Mouse (Mus musculus): Measurements from ENCODE around the gene Add1. TPM values are rescaled to one million over a fixed set of nuclear protein-coding genes. Genes with fewer than 3 reads are reported as not detected.
"Not testable (repeated sequence)": the region's sequence is repeated elsewhere in the genome, so short reads cannot be mapped to it uniquely, and the experiment has no call there.

Gene Add1
- polyA plus RNA-seq, 1 experiment, result 376 TPM

DNA sequence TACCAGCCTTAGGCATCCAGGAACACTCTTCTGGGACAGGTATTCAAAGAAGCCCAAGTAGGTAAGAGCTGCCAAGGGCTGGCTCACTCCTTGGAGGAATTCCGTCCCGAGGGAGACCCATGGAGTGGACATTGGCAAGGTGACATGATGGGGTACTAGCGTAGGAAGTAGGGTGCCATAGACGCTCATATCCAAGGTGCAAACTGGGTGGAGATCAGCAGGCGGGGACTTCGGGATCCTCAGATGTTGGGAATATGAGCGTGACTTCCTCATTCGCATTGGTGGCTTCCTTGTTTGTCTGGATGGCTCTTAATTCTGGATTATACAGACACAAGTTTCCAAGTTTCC is 24.4 kb upstream of the Add1 start:
- peak overlapping the region; percentile 35 for H3K4me3 ChIP-seq (ENCODE audit: insufficient read depth, low read length)
- H3K4me1 ChIP-seq (ENCODE audit: control insufficient read depth, insufficient read depth, low read length), result no peaks in the 10 kb centered on the region
- TF ChIP-seq POLR2A (IDR thresholded peaks at IDR 0.05; ENCODE audit: extremely low read depth, insufficient read depth, low read length) (no peak), CTCF (IDR thresholded peaks at IDR 0.05; ENCODE audit: extremely low read depth, insufficient read depth, low read length) (no peak)
- no peak overlapping the region for H3K27ac ChIP-seq (ENCODE audit: insufficient read depth, low read length)

DNA sequence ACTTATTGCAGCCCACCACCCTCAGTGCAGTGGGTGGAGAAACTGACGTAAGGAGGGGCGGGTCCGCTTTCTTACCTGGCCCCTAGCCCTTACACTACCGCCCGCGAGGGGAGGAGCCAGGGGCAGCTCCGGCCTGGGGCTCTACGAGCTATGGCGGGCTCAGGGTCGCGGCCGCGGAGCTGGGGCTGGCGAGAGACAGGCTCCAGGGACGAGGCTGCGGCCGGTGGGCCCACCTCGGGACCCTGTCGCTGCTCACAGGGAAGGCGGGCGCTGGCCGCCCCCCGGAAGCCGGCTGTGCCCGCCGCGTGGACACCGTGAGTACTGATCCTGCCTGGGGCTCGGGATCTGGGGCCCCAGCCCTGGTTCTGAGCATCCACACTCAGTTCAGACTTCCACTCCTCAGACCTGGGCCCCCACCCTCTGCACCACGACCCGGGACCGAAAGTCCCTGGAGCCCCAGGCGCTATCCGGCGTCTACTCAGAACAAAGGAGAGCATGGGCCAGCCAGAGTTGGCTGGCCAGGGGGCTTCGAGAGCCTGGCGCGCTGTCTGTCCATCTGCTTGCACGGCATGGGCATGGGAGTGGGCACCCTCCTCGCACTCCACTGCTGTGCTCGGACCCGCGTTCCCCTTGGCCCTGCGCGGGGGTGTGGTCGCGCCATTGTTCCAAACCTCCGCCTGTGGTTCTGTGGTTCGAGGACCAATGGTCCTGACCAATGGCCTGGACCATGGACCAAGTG is 23.8 kb upstream of the Add1 start:
- TF ChIP-seq CTCF (IDR thresholded peaks at IDR 0.05; ENCODE audit: extremely low read depth, insufficient read depth, low read length), result no peak
- no peak for TF ChIP-seq POLR2A (IDR thresholded peaks at IDR 0.05; ENCODE audit: extremely low read depth, insufficient read depth, low read length)
- H3K4me3 ChIP-seq (ENCODE audit: insufficient read depth, low read length), result peak overlapping the region; percentile 35
- H3K27ac ChIP-seq (ENCODE audit: insufficient read depth, low read length), result no peak overlapping the region
- H3K4me1 ChIP-seq (ENCODE audit: control insufficient read depth, insufficient read depth, low read length), result no peaks in the 10 kb centered on the region

GRCm38 (mm10) chr5:34550251-34550650 is 23.2 kb upstream of the Add1 start:
- TF ChIP-seq POLR2A (IDR thresholded peaks at IDR 0.05; ENCODE audit: extremely low read depth, insufficient read depth, low read length) (no peak), CTCF (IDR thresholded peaks at IDR 0.05; ENCODE audit: extremely low read depth, insufficient read depth, low read length) (no peak)
- Histone ChIP-seq H3K4me3 (ENCODE audit: insufficient read depth, low read length) (peak overlapping the region; percentile 35), H3K4me1 (ENCODE audit: control insufficient read depth, insufficient read depth, low read length) (no peaks in the 10 kb centered on the region), H3K27ac (ENCODE audit: insufficient read depth, low read length) (no peak overlapping the region)

DNA sequence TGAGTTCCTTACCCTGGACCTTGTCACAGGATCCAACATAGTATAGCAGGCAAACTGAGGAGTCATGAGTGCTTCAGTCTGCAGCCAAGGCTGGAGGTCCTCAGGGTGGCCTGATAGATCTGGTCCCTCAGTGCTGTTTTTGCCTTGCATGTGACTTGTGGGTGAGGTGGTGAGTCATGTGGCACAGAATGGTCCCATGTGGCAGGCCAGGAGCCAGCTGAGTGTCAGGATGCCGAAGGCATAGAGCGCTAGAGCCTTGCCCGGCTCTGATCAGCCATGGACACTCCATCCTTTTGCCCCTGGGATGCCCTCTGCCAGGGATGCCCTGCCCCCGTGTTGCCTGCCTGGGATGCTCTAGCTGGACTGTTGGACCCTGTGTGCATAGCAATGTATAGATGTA is 21.6 kb upstream of the Add1 start:
- Histone ChIP-seq H3K27ac (ENCODE audit: insufficient read depth, low read length) (no peak overlapping the region), H3K4me1 (ENCODE audit: control insufficient read depth, insufficient read depth, low read length) (no peaks in the 10 kb centered on the region), H3K4me3 (ENCODE audit: insufficient read depth, low read length) (no peak overlapping the region)
- TF ChIP-seq POLR2A (IDR thresholded peaks at IDR 0.05; ENCODE audit: extremely low read depth, insufficient read depth, low read length) (no peak), CTCF (IDR thresholded peaks at IDR 0.05; ENCODE audit: extremely low read depth, insufficient read depth, low read length) (no peak)

DNA sequence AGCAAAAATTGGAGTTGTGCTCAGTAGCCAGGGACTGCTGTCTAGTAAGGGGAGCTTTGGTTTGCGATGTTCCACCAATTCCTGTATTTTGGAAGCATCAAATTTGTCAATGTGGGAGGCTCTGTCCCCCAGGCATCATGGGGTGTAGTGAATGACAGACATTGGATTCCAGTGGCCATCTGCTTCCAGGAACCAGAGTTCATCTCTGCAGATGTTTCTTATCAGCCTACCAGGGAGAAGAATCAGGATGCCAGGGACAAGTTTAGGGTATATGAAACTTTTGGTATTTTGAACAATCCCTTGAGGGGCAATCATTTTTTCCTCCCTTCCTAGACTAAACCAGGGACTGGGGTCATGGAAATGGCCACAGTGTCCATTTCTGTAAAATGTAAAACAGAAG is 9.6 kb upstream of the Add1 start:
- TF ChIP-seq POLR2A (IDR thresholded peaks at IDR 0.05; ENCODE audit: extremely low read depth, insufficient read depth, low read length) (no peak), CTCF (IDR thresholded peaks at IDR 0.05; ENCODE audit: extremely low read depth, insufficient read depth, low read length) (no peak)
- H3K4me1 ChIP-seq (ENCODE audit: control insufficient read depth, insufficient read depth, low read length), result no peaks in the 10 kb centered on the region; the same call in 1 of the 2 replicates
- H3K4me3 ChIP-seq (ENCODE audit: insufficient read depth, low read length), result no peak overlapping the region
- no peak overlapping the region for H3K27ac ChIP-seq (ENCODE audit: insufficient read depth, low read length)

DNA sequence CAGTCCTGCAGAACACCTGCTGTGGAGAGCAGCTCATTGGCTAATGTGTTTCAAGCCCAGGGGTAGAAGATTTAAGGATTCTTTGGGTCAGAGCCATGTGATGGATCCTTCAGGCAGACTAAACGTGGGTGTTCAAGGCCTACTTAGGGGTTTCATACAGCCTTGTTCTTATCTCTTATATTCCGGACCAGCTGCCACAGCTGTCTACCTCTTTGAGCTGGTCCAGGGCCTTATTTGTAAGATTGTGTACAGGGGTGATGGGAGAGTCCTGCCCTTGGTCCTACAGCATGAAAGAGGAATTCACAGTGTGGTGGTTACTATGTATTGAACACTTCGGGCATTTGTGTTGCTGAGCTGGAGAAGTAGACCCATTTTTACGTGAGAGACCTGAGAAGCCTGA is 9.2 kb upstream of the Add1 start:
- H3K27ac ChIP-seq (ENCODE audit: insufficient read depth, low read length), result no peak overlapping the region
- TF ChIP-seq POLR2A (IDR thresholded peaks at IDR 0.05; ENCODE audit: extremely low read depth, insufficient read depth, low read length) (no peak), CTCF (IDR thresholded peaks at IDR 0.05; ENCODE audit: extremely low read depth, insufficient read depth, low read length) (no peak)

GRCm38 (mm10) chr5:34565545-34566283 is 7.8 kb upstream of the Add1 start:
- Histone ChIP-seq H3K4me3 (ENCODE audit: insufficient read depth, low read length) (no peak overlapping the region), H3K4me1 (ENCODE audit: control insufficient read depth, insufficient read depth, low read length) (no peaks in the 10 kb centered on the region; the same call in 1 of the 2 replicates), H3K27ac (ENCODE audit: insufficient read depth, low read length) (no peak overlapping the region)
- no peak for TF ChIP-seq POLR2A (IDR thresholded peaks at IDR 0.05; ENCODE audit: extremely low read depth, insufficient read depth, low read length)
- TF ChIP-seq CTCF (IDR thresholded peaks at IDR 0.05; ENCODE audit: extremely low read depth, insufficient read depth, low read length), result no peak

More for the DNA sequence above, 9.2 kb upstream of the Add1 start:
- Histone ChIP-seq H3K4me3 (ENCODE audit: insufficient read depth, low read length) (no peak overlapping the region), H3K4me1 (ENCODE audit: control insufficient read depth, insufficient read depth, low read length) (no peaks in the 10 kb centered on the region; the same call in 1 of the 2 replicates)

- Histone ChIP-seq H3K4me1 (ENCODE audit: control insufficient read depth, insufficient read depth, low read length) (peaks cover 4% of the 10 kb centered on the region), H3K27ac (ENCODE audit: insufficient read depth, low read length) (no peak overlapping the region), H3K4me3 (ENCODE audit: insufficient read depth, low read length) (no peak overlapping the region)
- TF ChIP-seq POLR2A (IDR thresholded peaks at IDR 0.05; ENCODE audit: extremely low read depth, insufficient read depth, low read length) (no peak), CTCF (IDR thresholded peaks at IDR 0.05; ENCODE audit: extremely low read depth, insufficient read depth, low read length) (no peak)
Measured at GRCm38 (mm10) chr5:34571551-34571950, 1.9 kb upstream of the Add1 start.

GRCm38 (mm10) chr5:34572568-34572967 is 896 bp upstream of the Add1 start:
- not testable (repeated sequence) for H3K4me3 ChIP-seq (ENCODE audit: insufficient read depth, low read length); H3K4me1 ChIP-seq (ENCODE audit: control insufficient read depth, insufficient read depth, low read length)
- H3K27ac ChIP-seq (ENCODE audit: insufficient read depth, low read length), result 0 out of 2 replicates have a peak overlapping the region, but pooled peaks have one; percentile 73

DNA sequence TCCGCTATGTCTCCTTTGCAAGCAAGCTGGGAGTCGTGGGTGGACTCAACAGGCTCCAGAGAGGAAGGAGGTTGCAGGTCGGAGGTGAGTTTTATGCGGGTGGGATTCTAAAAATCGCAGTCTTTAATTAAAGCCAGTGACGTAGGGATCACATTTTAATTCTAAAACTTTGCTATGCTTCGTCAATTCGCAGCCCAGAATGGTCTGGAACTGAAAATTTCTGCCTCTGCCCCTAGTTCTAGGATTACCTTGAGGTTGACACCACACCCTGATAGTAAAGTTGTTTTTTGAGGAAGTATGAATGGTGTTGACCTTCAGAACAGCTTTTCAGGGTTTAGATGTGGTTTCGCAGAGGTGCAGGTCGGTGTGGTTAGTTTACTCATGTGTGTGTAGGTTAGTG is 1.3 kb downstream of the Add1 start:
- Histone ChIP-seq H3K4me1 (ENCODE audit: control insufficient read depth, insufficient read depth, low read length) (peaks cover 4% of the 10 kb centered on the region), H3K27ac (ENCODE audit: insufficient read depth, low read length) (0 out of 2 replicates have a peak overlapping the region, but pooled peaks have one; percentile 87), H3K4me3 (ENCODE audit: insufficient read depth, low read length) (peak overlapping the region; percentile 68)
- no peak for TF ChIP-seq POLR2A (IDR thresholded peaks at IDR 0.05; ENCODE audit: extremely low read depth, insufficient read depth, low read length)
- no peak for TF ChIP-seq CTCF (IDR thresholded peaks at IDR 0.05; ENCODE audit: extremely low read depth, insufficient read depth, low read length)
